Mouse (Mus musculus) brain, embryonic 14.5 days (tissue): ENCODE measurements around the gene Papss1. TPM values are rescaled to one million over a fixed set of nuclear protein-coding genes. Genes with fewer than 3 reads are reported as not detected.

Experiments
- DNase-seq: peaks from one replicate; pipeline ENCODE4 v3.0.0-alpha.2; 2011; ENCODE audit warnings: low read depth
- CTCF ChIP-seq: fragments of 200-500 bp; IDR thresholded peaks from 2 replicates; pipeline ENCODE4 v1.5.1; 2012; ENCODE audit warnings: inconsistent platforms, mild to moderate bottlenecking, moderate library complexity, borderline replicate concordance; ENCODE audit not compliant: insufficient read depth, insufficient read length; ENCODE audit errors: extremely low read depth
- POLR2A ChIP-seq: fragments of 200-500 bp; IDR thresholded peaks from 2 replicates; pipeline ENCODE4 v1.6.1; 2012; ENCODE audit warnings: mild to moderate bottlenecking, inconsistent platforms, borderline replicate concordance; ENCODE audit not compliant: poor library complexity, insufficient read depth, insufficient read length, severe bottlenecking; ENCODE audit errors: extremely low read depth
- polyA plus RNA-seq: library from polyadenylated mRNA; depleted of rRNA; stranded (reverse); fragments of >200 nt; gene quantifications from 2 replicates; pipeline ENCODE4 v1.2.3, GENCODE M21; 2012

Gene Papss1
- polyA plus RNA-seq, 1 experiment, result 95.7 TPM

DNA sequence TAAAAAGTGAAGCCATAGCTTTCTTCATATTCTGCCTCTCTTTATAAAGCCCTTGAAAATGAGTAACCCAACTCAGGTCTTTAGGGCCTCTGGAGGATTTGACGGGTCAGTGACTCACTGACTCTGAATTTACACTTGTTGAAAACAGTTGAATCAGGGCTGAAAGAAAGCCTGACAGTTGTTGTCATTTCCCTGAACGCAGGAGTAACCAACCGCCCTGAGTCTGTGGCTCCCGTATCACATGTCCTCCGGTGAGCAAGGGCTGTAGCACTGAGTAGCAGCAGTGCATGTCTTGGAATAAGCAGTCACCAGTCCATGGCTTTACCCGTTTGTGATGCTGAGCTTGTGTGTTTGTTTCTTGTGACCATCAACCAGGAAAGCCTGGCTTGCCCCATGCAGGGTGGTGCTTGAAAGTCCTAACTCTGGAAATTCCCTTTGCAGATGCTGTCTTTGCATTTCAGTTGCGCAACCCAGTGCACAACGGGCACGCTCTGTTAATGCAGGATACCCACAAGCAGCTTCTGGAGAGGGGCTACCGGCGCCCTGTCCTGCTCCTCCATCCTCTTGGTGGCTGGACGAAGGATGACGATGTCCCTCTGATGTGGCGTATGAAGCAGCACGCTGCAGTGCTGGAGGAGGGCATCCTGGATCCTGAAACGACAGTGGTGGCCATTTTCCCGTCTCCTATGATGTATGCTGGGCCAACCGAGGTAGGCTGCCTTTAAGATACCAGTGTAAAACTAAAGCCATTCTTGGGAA is 54.2 kb downstream of the Papss1 start:
- DNase-seq, result no peak
- TF ChIP-seq POLR2A, result no peak
- no peak for TF ChIP-seq CTCF

DNA sequence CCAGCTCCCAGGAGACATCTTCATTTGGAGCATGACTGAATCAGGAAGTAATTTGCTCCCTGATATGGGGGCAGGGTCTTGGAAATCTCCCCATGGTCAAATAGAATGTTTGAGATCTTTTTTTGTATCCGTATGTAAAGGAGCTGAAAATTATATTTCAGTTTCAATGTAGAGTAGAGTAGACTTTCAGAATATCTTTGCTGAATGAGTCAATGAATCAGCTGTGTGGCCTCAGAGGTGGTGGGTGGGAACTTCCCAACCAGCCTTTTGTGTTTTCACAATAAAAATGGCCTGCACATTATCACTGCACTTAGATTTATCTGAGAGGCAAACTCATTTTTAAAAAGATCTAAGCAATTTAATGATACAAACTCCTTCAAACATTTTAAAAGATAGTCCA is 58.6 kb downstream of the Papss1 start:
- DNase-seq, result no peak
- TF ChIP-seq CTCF (no peak), POLR2A (no peak)

DNA sequence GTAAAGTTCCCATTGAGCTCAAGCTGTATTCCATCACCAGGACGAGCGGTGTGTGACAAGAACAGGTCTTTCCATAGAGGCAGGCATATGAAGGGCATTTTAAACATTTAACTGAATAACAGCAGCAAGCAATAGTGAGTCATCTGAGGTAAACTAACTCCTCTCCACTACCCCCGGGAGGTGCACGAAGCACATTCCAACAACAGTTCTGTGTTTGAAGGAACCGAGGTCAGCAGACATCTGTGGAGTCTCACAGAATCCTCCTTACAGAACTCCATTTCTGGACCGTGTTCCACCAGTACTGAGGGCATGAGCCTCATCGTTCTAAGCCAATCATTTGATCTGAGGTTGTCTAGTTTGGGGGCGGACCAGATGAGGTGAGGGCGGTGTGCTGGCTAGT is 59.5 kb downstream of the Papss1 start:
- TF ChIP-seq CTCF, result no peak
- no peak for TF ChIP-seq POLR2A
- DNase-seq, result no peak

DNA sequence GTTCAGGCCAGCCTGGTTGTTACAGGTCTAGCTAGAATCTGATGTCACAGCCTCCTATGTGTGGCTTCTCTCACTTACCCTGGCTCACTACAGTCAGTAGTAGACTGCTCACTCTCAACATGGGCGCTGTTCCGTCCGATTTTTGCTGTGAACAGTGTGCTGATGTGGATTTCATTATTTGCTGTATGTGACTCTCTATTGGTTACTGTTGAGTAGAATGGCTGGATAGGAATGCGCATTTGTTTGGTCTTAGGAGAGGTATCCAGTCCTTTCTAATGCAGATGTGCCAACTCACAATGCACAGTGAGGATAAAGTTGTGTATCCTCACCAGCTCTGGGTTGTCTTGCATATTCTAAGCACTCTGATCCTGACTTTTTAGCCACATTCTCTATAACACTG is 62.9 kb downstream of the Papss1 start:
- no peak for DNase-seq

DNA sequence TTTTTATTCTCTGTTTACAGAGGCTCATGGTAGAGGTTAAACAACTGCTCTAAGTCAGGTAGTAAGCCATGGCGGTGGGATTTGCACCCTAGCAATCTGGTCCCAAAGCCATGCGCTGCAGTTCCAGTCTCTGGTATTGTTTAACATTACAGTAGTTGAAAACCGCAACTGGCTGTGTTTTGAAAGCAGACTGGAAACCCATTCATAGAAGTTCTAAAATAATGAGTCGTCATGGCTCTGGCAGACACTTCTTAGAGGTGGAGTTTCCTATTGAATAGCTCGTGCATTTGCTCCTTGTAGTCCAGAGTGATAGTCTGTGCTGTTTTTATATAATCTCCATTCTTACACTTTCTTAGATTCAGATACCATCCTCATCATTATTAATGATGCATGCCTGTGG is 63.7 kb downstream of the Papss1 start:
- DNase-seq, result no peak
- TF ChIP-seq CTCF, result no peak

More for the DNA sequence above, 62.9 kb downstream of the Papss1 start:
- TF ChIP-seq CTCF, result no peak
- no peak for TF ChIP-seq POLR2A

DNA sequence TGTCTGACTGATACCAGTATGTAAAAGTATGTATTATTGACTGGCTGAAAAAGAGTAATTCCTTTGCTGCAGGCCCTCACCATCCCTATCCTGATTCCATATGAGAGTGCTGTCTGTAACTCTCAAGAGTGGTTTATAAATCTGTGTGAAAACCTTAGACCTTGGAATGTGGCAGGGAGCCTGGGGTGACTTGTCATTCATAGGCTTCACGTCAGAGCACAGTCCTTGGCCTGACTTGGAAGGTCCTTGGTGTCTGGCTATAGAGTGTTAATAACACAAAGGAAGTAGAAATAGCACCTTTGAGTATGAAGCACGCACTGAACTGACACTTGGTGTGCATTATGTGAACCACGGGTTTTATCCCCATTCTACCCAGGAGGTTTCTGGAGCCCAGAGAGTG is 64.4 kb downstream of the Papss1 start:
- no peak for DNase-seq
- no peak for TF ChIP-seq CTCF
- no peak for TF ChIP-seq POLR2A

DNA sequence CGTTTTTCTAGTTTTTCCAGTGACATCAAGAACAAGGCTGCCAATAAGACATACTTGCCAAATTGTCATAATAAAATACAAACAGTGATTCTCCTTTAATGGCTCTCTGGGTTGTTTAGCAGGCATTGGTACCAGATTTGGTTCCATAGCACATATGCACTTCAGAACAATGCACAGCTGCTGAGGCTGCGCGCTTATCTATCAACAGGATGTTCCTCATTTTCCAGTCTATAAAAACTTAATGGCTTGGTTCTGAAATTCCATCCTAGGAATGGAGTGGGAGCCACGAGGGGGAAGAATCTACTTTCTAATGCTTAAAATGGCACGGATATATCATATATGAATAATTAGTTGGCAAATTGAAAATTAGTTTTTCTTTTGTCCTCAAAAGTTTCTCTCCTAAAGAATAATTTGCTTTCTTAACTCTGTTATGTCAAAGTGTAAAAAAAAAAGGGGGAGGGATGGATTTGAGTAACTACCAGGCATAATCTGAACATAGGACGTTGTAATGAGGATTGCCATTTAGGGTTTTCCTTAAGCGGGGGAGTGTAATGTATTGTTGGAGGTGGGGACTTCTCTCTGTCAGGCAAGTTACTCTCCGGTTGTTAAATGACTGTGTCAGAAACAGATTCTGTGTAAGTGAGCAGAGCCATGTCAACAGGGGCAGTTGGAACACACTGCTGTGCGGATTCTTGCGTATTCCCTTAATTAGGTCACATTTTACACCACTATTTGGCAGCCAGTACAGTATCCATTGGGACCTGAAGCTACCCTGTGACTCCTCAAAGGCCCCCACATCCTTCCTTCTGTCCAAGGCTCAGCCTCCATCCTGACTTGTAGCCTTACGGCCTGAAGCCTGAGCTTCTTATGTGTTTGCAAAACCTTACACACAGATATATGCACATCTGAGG is 66.1 kb downstream of the Papss1 start:
- DNase-seq, result no peak
- no peak for TF ChIP-seq POLR2A

DNA sequence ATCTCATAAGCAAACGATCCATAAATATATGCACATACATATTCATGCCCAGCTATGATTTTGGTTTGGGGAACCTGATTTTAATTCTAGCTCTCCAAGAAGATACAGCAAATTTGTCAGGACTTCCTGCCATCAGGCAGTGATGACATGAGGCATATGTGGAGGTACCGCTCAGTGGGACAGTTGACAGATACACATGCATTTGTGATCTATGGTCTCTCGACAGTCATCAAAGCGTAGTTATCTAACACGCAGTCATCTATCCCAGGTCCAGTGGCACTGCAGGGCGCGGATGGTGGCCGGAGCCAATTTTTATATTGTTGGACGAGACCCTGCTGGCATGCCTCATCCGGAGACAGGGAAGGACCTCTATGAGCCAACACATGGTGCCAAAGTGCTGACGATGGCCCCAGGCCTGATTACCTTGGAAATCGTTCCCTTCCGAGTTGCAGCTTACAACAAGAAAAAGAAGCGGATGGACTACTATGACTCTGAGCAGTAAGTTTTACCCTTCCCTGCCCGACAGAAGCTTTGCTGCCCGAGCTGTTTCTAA is 66.8 kb downstream of the Papss1 start:
- peak; percentile 40 for DNase-seq
- TF ChIP-seq CTCF (no peak), POLR2A (no peak)

DNA sequence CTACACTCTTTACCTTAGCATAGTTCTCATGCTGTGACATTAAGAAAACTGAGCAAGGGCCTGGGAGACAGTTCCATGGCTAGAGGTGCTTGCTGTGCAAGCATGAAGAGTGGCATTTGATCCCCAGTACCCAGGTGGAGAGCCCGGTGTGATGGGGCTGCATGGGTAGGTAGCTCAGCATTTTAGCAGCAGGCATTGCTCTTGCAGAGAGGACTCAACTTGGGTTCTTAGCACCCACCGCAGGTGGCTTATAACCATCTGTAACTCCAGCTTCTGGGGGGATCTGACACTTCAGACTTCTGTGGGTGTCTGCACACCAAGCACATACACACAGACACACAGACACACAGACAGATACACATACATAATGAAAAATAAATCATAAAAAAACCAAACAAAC is 69.5 kb downstream of the Papss1 start:
- no peak for TF ChIP-seq CTCF
- no peak for TF ChIP-seq POLR2A
- DNase-seq, result no peak

DNA sequence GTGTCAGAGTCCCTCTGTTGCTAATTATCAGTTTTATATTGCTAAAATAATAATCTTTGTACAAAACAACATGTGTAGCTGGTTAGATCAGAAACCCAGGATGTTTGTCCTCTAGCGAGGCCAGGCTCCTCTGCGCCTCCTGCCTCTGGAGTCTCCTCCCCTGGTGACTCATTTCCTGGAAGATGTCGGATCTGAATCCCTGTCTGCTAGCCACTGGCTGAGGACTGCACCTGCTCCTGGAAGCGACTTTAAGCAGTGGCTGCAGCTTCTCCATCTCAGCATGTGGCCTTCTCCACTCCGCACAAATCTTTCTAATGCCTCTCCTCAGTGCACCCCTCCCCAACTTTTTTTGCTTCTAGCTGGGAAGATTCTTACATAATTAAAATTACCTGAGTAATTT is 71.6 kb downstream of the Papss1 start:
- TF ChIP-seq POLR2A (no peak), CTCF (no peak)
- DNase-seq, result no peak

DNA sequence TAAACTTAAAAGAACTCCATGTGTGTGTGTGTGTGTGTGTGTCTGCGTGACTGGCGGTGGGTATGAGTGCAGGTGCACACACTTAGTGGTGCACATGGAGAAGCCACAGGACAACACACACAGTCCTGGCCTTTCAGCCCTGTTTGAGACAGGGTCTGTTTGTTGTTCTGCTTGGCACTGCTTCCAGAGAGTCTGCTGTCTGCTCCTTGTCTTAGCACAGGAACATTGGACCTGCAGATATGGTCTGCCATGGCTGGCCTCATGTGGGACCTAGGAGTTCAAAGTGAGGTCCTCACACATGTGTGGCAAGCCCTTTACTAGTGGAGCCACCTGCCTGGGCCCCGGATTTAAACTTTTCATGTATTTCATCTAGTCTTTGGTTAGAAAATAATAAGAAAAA is 72.4 kb downstream of the Papss1 start:
- TF ChIP-seq POLR2A (no peak), CTCF (no peak)
- no peak for DNase-seq

DNA sequence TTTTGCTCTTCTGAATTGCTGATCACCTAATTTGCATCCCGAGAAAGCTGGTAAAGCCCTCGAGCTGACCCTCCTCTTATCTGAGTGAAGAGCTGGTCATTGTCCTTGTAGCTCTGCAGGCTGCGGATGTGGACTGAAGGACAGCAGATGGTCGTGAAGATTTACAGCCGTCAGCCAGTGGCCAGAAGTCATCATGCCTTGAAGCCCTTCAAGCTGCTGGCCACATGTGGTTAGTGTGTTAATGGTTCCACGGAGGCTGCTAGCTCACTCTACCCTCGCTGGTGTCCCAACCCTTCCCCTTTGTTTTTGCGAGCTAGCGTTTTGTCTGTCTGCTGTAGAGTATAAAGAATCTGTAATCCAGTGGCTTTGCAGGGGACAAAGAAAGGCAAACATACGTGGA is 73.1 kb downstream of the Papss1 start:
- TF ChIP-seq CTCF, result no peak
- TF ChIP-seq POLR2A, result no peak
- DNase-seq, result peak; percentile 44

DNA sequence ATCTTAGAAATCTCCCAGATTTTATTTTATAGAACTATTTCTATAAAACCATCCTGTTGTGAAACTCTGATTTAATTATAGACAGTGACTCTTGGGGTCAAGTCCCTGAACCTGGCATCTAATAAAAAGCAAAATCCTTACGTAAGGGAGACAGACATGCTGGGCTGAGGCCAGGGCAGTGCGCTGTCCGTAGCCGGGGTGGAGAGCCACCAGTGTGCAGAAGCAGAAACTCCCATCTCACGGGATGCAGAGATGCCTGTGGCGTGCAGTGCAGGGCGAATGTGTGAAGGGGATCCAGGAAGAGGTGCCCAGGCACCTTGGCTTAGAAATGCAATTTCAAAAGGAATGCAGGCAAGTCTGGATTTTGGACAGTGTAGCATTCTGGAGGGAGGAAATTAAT is 73.6 kb downstream of the Papss1 start:
- DNase-seq, result no peak
- TF ChIP-seq CTCF (no peak), POLR2A (no peak)
